Comparison of ENCODE assay signal across 24 mouse cellular contexts in the genomic region with DNA sequence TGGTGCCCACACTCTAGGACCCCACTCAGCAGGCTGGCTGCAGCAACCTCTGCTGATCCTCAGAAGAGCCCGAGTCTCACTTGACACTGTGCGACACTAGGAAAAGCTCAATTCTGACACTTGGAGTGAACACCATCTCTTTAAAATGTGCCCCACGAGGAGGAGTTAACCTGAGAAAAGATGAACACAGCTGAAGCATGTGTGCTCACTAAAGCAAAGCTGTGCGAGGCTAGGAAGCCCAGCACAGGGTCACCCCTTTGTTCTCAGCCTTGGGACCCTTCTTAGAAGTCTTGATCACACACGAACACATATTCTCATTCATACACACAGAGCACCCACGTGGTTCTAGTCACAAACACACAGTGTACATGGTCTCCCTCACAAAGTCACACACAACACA. TPM values are rescaled to one million over a fixed set of nuclear protein-coding genes. Genes with fewer than 3 reads are reported as not detected.
DNase-seq lines count a peak whose midpoint lies in the region; ATAC-seq lines count a peak whose summit lies in the region.
"Had no signal": no experiment of that assay in that cellular context is flagged by ENCODE, and none has a peak within 500 bp of the region (broad histone marks: within the 10 kb centered on the region; RNA-seq: fewer than 3 reads in every experiment).

No protein-coding gene starts in this region.

- H3K4me2 ChIP-seq in forebrain, embryonic 11.5 days (ENCODE audit: low read depth, low read length, severe bottlenecking), result no peak overlapping the region
- H3K4me2 ChIP-seq in forebrain, embryonic 15.5 days (replicated peaks), result no peak overlapping the region
- H3K4me2 ChIP-seq in intestine, embryonic 14.5 days (ENCODE audit: low read length), result no peak overlapping the region
- no peak overlapping the region for H3K4me2 ChIP-seq in intestine, embryonic 16.5 days (ENCODE audit: low read depth, low read length)

- H3K27ac ChIP-seq in forebrain, embryonic 11.5 days (ENCODE audit: low read depth, low read length), result no peak overlapping the region
- no peak overlapping the region for H3K27ac ChIP-seq in forebrain, embryonic 15.5 days (replicated peaks)
- no peak overlapping the region for H3K27ac ChIP-seq in heart, embryonic 10.5 days
- H3K27ac ChIP-seq in intestine, embryonic 14.5 days (ENCODE audit: low read depth), result no peak overlapping the region
- no peak overlapping the region for H3K27ac ChIP-seq in intestine, embryonic 16.5 days (ENCODE audit: low read length)

- H3K27me3 ChIP-seq in forebrain, embryonic 11.5 days (ENCODE audit: control insufficient read depth, insufficient read depth, low read length), result no peaks in the 10 kb centered on the region
- H3K27me3 ChIP-seq in forebrain, embryonic 15.5 days, result no peaks in the 10 kb centered on the region
- no peaks in the 10 kb centered on the region for H3K27me3 ChIP-seq in heart, embryonic 10.5 days (ENCODE audit: insufficient read depth, poor library complexity, severe bottlenecking)
- no peaks in the 10 kb centered on the region for H3K27me3 ChIP-seq in intestine, embryonic 14.5 days (replicated peaks; ENCODE audit: control insufficient read depth, insufficient read depth, low read length)
- no peaks in the 10 kb centered on the region for H3K27me3 ChIP-seq in intestine, embryonic 16.5 days (replicated peaks; ENCODE audit: control insufficient read depth, insufficient read depth, low read length)
- H3K27me3 ChIP-seq: CH12.LX, Patski had no signal

- H3K36me3 ChIP-seq in forebrain, embryonic 11.5 days (ENCODE audit: control insufficient read depth, insufficient read depth, low read length), result no peaks in the 10 kb centered on the region
- no peaks in the 10 kb centered on the region for H3K36me3 ChIP-seq in forebrain, embryonic 15.5 days
- no peaks in the 10 kb centered on the region for H3K36me3 ChIP-seq in heart, embryonic 10.5 days
- H3K36me3 ChIP-seq in intestine, embryonic 14.5 days (ENCODE audit: control insufficient read depth, insufficient read depth, low read length), result no peaks in the 10 kb centered on the region
- no peaks in the 10 kb centered on the region for H3K36me3 ChIP-seq in intestine, embryonic 16.5 days (ENCODE audit: control insufficient read depth, insufficient read depth, low read length)
- H3K36me3 ChIP-seq: G1E had no signal

- no peak overlapping the region for H3K4me3 ChIP-seq in forebrain, embryonic 11.5 days (ENCODE audit: low read depth, low read length)
- no peak overlapping the region for H3K4me3 ChIP-seq in forebrain, embryonic 15.5 days
- H3K4me3 ChIP-seq in heart, embryonic 10.5 days, result no peak overlapping the region
- H3K4me3 ChIP-seq in intestine, embryonic 14.5 days (ENCODE audit: low read depth, low read length), result no peak overlapping the region
- H3K4me3 ChIP-seq in intestine, embryonic 16.5 days (ENCODE audit: low read length), result no peak overlapping the region

- no peak for ATAC-seq in forebrain, embryonic 11.5 days (replicated peaks; ENCODE audit: low FRiP score)
- no peak for ATAC-seq in forebrain, embryonic 15.5 days (replicated peaks)
- ATAC-seq in intestine, embryonic 14.5 days (replicated peaks; ENCODE audit: low FRiP score, low TSS enrichment, low read depth), result no peak
- no peak for ATAC-seq in intestine, embryonic 16.5 days
- ATAC-seq: activated CD4-positive, CD25-positive, alpha-beta regulatory T cell, adult 4 months; CD4-positive, CD25-positive, alpha-beta regulatory T cell, adult 4 months; Patski had no signal

- 75% methylated on average over 6 of the region's 6 CpGs for WGBS in forebrain, embryonic 11.5 days
- WGBS in forebrain, embryonic 15.5 days, result 79% methylated on average over 6 of the region's 6 CpGs
- 79% methylated on average over 6 of the region's 6 CpGs for WGBS in heart, embryonic 10.5 days
- WGBS in intestine, embryonic 14.5 days, result 82% methylated on average over 6 of the region's 6 CpGs
- 81% methylated on average over 6 of the region's 6 CpGs for WGBS in intestine, embryonic 16.5 days

- DNase-seq in forebrain, embryonic 11.5 days (ENCODE audit: low spot score), result peak; percentile 32
- DNase-seq in heart, adult 11 months, result peak; percentile 69
- DNase-seq in heart, postnatal 14 days, result no peak
- DNase-seq in heart, embryonic 10.5 days (ENCODE audit: low spot score), result peak; percentile 71
- DNase-seq in heart, adult 9 months (ENCODE audit: low spot score in 2 of 2), result no peak
- peak; percentile 42 for DNase-seq in intestine, embryonic 14.5 days (ENCODE audit: low spot score)
- DNase-seq: adrenal gland, adult 2 months; adrenal gland, adult 8-10 months; adrenal gland, postnatal 10 days; adrenal gland, postnatal 14 days; adrenal gland, postnatal 25 days; adrenal gland, postnatal 36 days; B cell, adult 2 months; cerebellum, adult 11 months; cerebellum, adult 11-12 months had no signal

- H3K9ac ChIP-seq in forebrain, embryonic 11.5 days (ENCODE audit: low read length), result no peak overlapping the region
- H3K9ac ChIP-seq in forebrain, embryonic 15.5 days (replicated peaks), result no peak overlapping the region
- H3K9ac ChIP-seq in intestine, embryonic 14.5 days (ENCODE audit: low read length), result no peak overlapping the region
- H3K9ac ChIP-seq in intestine, embryonic 16.5 days (ENCODE audit: low read depth, low read length), result no peak overlapping the region

- H3K9me3 ChIP-seq in forebrain, embryonic 11.5 days (ENCODE audit: control insufficient read depth, low read length), result no peaks in the 10 kb centered on the region
- no peaks in the 10 kb centered on the region for H3K9me3 ChIP-seq in forebrain, embryonic 15.5 days
- no peaks in the 10 kb centered on the region for H3K9me3 ChIP-seq in heart, embryonic 10.5 days
- no peaks in the 10 kb centered on the region for H3K9me3 ChIP-seq in intestine, embryonic 14.5 days (ENCODE audit: control insufficient read depth, low read length)
- no peaks in the 10 kb centered on the region for H3K9me3 ChIP-seq in intestine, embryonic 16.5 days (ENCODE audit: control insufficient read depth, low read length)
- H3K9me3 ChIP-seq: G1E had no signal

- H3K4me1 ChIP-seq in forebrain, embryonic 11.5 days (replicated peaks; ENCODE audit: control insufficient read depth, insufficient read depth, low read length), result no peaks in the 10 kb centered on the region
- H3K4me1 ChIP-seq in forebrain, embryonic 15.5 days, result peaks cover 10% of the 10 kb centered on the region; the same call in 1 of the 2 replicates
- peaks cover 19% of the 10 kb centered on the region for H3K4me1 ChIP-seq in heart, embryonic 10.5 days
- H3K4me1 ChIP-seq in intestine, embryonic 14.5 days (replicated peaks; ENCODE audit: control insufficient read depth, insufficient read depth, low read length), result peaks cover 9% of the 10 kb centered on the region
- H3K4me1 ChIP-seq in intestine, embryonic 16.5 days (ENCODE audit: control insufficient read depth, insufficient read depth, low read length), result no peaks in the 10 kb centered on the region

- intact Hi-C loops in heart, postnatal 14 days (cut with DNase I), result no loop called here

RNA-seq across cellular contexts. Expression of a gene that starts 2.2 kb away (rescaled TPM):
- polyA plus RNA-seq in forebrain, embryonic 11.5 days (2014; fragmentation: Nextera tagmentation; extraction: Ambion mirVana), result 0.36 and 0.73 TPM in 2 replicates
- polyA plus RNA-seq in forebrain, embryonic 15.5 days (2015; fragmentation: Nextera tagmentation; extraction: Ambion mirVana), result 0.48 and 0.74 TPM in 2 replicates
- 1 to 10 TPM; 1.0 to 1.3 TPM for total RNA-seq in heart, postnatal 14 days (2021)
- polyA plus RNA-seq in heart, embryonic 10.5 days (2016; fragmentation: Nextera tagmentation; extraction: Ambion mirVana), result 0.21 and 0.62 TPM in 2 replicates
- 0.09 and 0.17 TPM in 2 replicates for polyA plus RNA-seq in intestine, embryonic 14.5 days (2014; fragmentation: Nextera tagmentation; extraction: Ambion mirVana)
- 0.10 and 0.24 TPM in 2 replicates for polyA plus RNA-seq in intestine, embryonic 16.5 days (2015; fragmentation: Nextera tagmentation; extraction: Ambion mirVana)
- total RNA-seq: adrenal gland, adult 2 months; adrenal gland, postnatal 4 days; ES-E14 had no signal
- polyA plus RNA-seq: G1E had no signal

RNA-seq across cellular contexts. Expression of a gene that starts 33.8 kb away (rescaled TPM):
- 54.6 and 57.7 TPM in 2 replicates for polyA plus RNA-seq in forebrain, embryonic 11.5 days (2014; fragmentation: Nextera tagmentation; extraction: Ambion mirVana)
- polyA plus RNA-seq in forebrain, embryonic 15.5 days (2015; fragmentation: Nextera tagmentation; extraction: Ambion mirVana), result 46.0 and 49.2 TPM in 2 replicates
- total RNA-seq in heart, postnatal 14 days (2021), result 10 to 100 TPM; 47.8 to 49.1 TPM
- polyA plus RNA-seq in heart, embryonic 10.5 days (2016; fragmentation: Nextera tagmentation; extraction: Ambion mirVana), result 39.0 and 42.7 TPM in 2 replicates
- polyA plus RNA-seq in intestine, embryonic 14.5 days (2014; fragmentation: Nextera tagmentation; extraction: Ambion mirVana), result 39.7 and 45.2 TPM in 2 replicates
- 43.0 and 44.9 TPM in 2 replicates for polyA plus RNA-seq in intestine, embryonic 16.5 days (2015; fragmentation: Nextera tagmentation; extraction: Ambion mirVana)

Comparison
In these comparisons a context has a peak if more than half of its experiments do, and no peak if none do; other contexts are left out.
1. DNase-seq: peak in forebrain, embryonic 11.5 days (single experiment), heart, adult 11 months (single experiment), heart, embryonic 10.5 days (single experiment) and intestine, embryonic 14.5 days (single experiment); none in heart, postnatal 14 days (0 of 2) and heart, adult 9 months (0 of 2).